ENCODE assay signal across 10 mouse cellular contexts in genomic region chr11:114501869-114502540, GRCm38 (mm10).
A peak's percentile ranks its signal among the peaks of the same experiment; 100 is the strongest.
DNase-seq lines count a peak whose midpoint lies in the region; ATAC-seq lines count a peak whose summit lies in the region.
"Had no signal": no experiment of that assay in that cellular context is flagged by ENCODE, and none has a peak within 500 bp of the region (broad histone marks: within the 10 kb centered on the region; RNA-seq: fewer than 3 reads in every experiment).

No protein-coding gene starts in this region.

- H3K4me1 ChIP-seq in heart, embryonic 16.5 days (ENCODE audit: control insufficient read depth, insufficient read depth, low read length): no peaks in the 10 kb centered on the region
- H3K4me1 ChIP-seq: intestine, embryonic 15.5 days had no signal

- no peak overlapping the region for H3K9ac ChIP-seq in heart, embryonic 16.5 days (ENCODE audit: low read length)
- H3K9ac ChIP-seq: intestine, embryonic 15.5 days had no signal

- no peak overlapping the region for H3K4me2 ChIP-seq in heart, embryonic 16.5 days (ENCODE audit: low read depth, low read length)
- H3K4me2 ChIP-seq: intestine, embryonic 15.5 days had no signal

- ATAC-seq in heart, embryonic 16.5 days (replicated peaks; ENCODE audit: extremely low read depth, insufficient read depth, low FRiP score): peak; percentile 32; the same call in 1 of the 2 replicates
- ATAC-seq: intestine, embryonic 15.5 days; lung, postnatal 0 days had no signal

- H3K9me3 ChIP-seq in heart, embryonic 16.5 days (replicated peaks; ENCODE audit: control insufficient read depth, low read length): no peaks in the 10 kb centered on the region
- H3K9me3 ChIP-seq: intestine, embryonic 15.5 days had no signal

- no peaks in the 10 kb centered on the region; the same call in 1 of the 2 replicates for H3K27me3 ChIP-seq in heart, embryonic 16.5 days (ENCODE audit: control insufficient read depth, insufficient read depth, low read length)
- H3K27me3 ChIP-seq: intestine, embryonic 15.5 days had no signal

- DNase-seq in heart, adult 8-10 months (ENCODE audit: low spot score): no peak
- DNase-seq in right cerebral cortex, adult 2 months (ENCODE audit: low spot score in 2 of 2): peak; percentile 48 to 66
- no peak for DNase-seq in right cerebral cortex, postnatal 4 days
- peak; percentile 89 to 90 for DNase-seq in cerebellum, postnatal 25 days
- peak; percentile 77 for DNase-seq in telencephalon, adult 2 months (ENCODE audit: low read depth, low spot score)
- DNase-seq in gastrocnemius, postnatal 25 days: no peak
- no peak for DNase-seq in lung, postnatal 14 days

- no peaks in the 10 kb centered on the region for H3K36me3 ChIP-seq in heart, embryonic 16.5 days (ENCODE audit: control insufficient read depth, insufficient read depth)
- H3K36me3 ChIP-seq: intestine, embryonic 15.5 days had no signal

- WGBS in heart, embryonic 16.5 days: 46% methylated on average over 5 of the region's 5 CpGs

- no peak overlapping the region for H3K27ac ChIP-seq in heart, embryonic 16.5 days (ENCODE audit: low read length)
- H3K27ac ChIP-seq: intestine, embryonic 15.5 days had no signal

- H3K4me3 ChIP-seq in heart, embryonic 16.5 days (ENCODE audit: low read length): no peak overlapping the region
- H3K4me3 ChIP-seq: intestine, embryonic 15.5 days had no signal

Comparison
In these comparisons a context has a peak if more than half of its experiments do, and no peak if none do; other contexts are left out.
1. DNase-seq: peak in right cerebral cortex, adult 2 months (2 of 2), cerebellum, postnatal 25 days (2 of 2) and telencephalon, adult 2 months (single experiment); none in heart, adult 8-10 months (single experiment), right cerebral cortex, postnatal 4 days (single experiment), gastrocnemius, postnatal 25 days (single experiment) and lung, postnatal 14 days (single experiment).